Comparison of ENCODE assay signal across 25 mouse cellular contexts in the genomic region with DNA sequence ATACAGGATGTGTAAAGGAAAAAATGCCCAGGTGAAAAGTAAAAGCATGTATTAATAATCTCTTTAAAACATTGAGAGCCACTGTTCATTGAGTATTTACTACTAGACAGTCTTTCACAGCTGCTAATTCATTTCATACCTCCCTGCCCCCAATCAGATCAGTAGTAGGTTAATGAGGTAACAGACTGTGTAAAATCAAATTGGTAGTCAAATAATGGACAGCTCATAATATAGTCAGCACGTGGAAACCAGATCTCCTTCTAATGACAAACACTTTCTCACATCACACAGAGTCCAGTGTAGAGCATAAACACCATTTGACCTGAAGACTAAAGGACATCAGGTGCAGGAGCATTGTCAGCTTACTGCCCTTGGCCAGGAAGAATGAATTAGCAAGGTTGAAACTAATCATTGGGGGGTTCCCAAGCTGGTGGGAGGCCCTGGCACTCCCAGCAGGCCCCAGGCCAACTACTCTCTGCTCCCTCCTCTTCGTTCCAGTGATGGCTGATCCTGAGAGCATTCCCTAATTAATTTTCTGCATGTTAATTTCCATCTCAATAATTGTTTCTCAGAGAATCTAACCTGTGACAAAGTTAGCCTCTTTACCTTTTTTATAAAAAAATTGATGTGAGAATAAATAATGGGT.
A peak's percentile ranks its signal among the peaks of the same experiment; 100 is the strongest.
DNase-seq lines count a peak whose midpoint lies in the region; ATAC-seq and TF ChIP-seq lines count a peak whose summit lies in the region.
"Had no signal": no experiment of that assay in that cellular context is flagged by ENCODE, and none has a peak within 500 bp of the region (broad histone marks: within the 10 kb centered on the region; RNA-seq: fewer than 3 reads in every experiment).

No protein-coding gene starts in this region.

- H3K27ac ChIP-seq in hindbrain, embryonic 11.5 days (ENCODE audit: low read depth, low read length) = no peak overlapping the region
- no peak overlapping the region for H3K27ac ChIP-seq in hindbrain, postnatal 0 days
- H3K27ac ChIP-seq in neural tube, embryonic 13.5 days (replicated peaks) = no peak overlapping the region
- H3K27ac ChIP-seq in neural tube, embryonic 15.5 days (replicated peaks) = no peak overlapping the region
- H3K27ac ChIP-seq: embryonic facial prominence, embryonic 10.5 days; hindbrain, embryonic 15.5 days; kidney, embryonic 15.5 days; liver, embryonic 13.5 days; stomach, postnatal 0 days had no signal

- H3K9me3 ChIP-seq in hindbrain, embryonic 11.5 days (ENCODE audit: control insufficient read depth, low read length) = no peaks in the 10 kb centered on the region
- no peaks in the 10 kb centered on the region for H3K9me3 ChIP-seq in hindbrain, postnatal 0 days (ENCODE audit: low read length)
- no peaks in the 10 kb centered on the region for H3K9me3 ChIP-seq in neural tube, embryonic 13.5 days
- H3K9me3 ChIP-seq in neural tube, embryonic 15.5 days (replicated peaks) = no peaks in the 10 kb centered on the region
- H3K9me3 ChIP-seq: embryonic facial prominence, embryonic 10.5 days; hindbrain, embryonic 15.5 days; kidney, embryonic 15.5 days; liver, embryonic 13.5 days had no signal

- H3K36me3 ChIP-seq in hindbrain, embryonic 11.5 days (ENCODE audit: control insufficient read depth, insufficient read depth, low read length) = no peaks in the 10 kb centered on the region
- H3K36me3 ChIP-seq in hindbrain, postnatal 0 days (ENCODE audit: insufficient read depth, low read length) = no peaks in the 10 kb centered on the region
- no peaks in the 10 kb centered on the region for H3K36me3 ChIP-seq in neural tube, embryonic 13.5 days
- H3K36me3 ChIP-seq in neural tube, embryonic 15.5 days = no peaks in the 10 kb centered on the region
- H3K36me3 ChIP-seq: embryonic facial prominence, embryonic 10.5 days; hindbrain, embryonic 15.5 days; kidney, embryonic 15.5 days; liver, embryonic 13.5 days had no signal

- no peaks in the 10 kb centered on the region for H3K27me3 ChIP-seq in hindbrain, embryonic 11.5 days (ENCODE audit: control insufficient read depth, insufficient read depth, low read length)
- H3K27me3 ChIP-seq in hindbrain, postnatal 0 days (ENCODE audit: insufficient read depth, low read length) = no peaks in the 10 kb centered on the region
- no peaks in the 10 kb centered on the region for H3K27me3 ChIP-seq in neural tube, embryonic 13.5 days
- H3K27me3 ChIP-seq in neural tube, embryonic 15.5 days (replicated peaks) = no peaks in the 10 kb centered on the region
- H3K27me3 ChIP-seq: hindbrain, embryonic 15.5 days; kidney, embryonic 15.5 days; liver, embryonic 13.5 days had no signal

- no peak for TF ChIP-seq CTCF in hindbrain, postnatal 0 days (IDR thresholded peaks at IDR 0.05; ENCODE audit: low read depth)

- 49% methylated on average over 2 of the region's 2 CpGs for WGBS in hindbrain, embryonic 11.5 days
- WGBS in hindbrain, postnatal 0 days = 31% methylated on average over 2 of the region's 2 CpGs
- 26% methylated on average over 2 of the region's 2 CpGs for WGBS in neural tube, embryonic 13.5 days
- WGBS in neural tube, embryonic 15.5 days = 23% methylated on average over 2 of the region's 2 CpGs

- ATAC-seq in hindbrain, embryonic 11.5 days (ENCODE audit: low FRiP score) = peak; percentile 65; the same call in 1 of the 2 replicates
- no peak for ATAC-seq in hindbrain, postnatal 0 days
- peak; percentile 43; the same call in 1 of the 2 replicates for ATAC-seq in neural tube, embryonic 13.5 days (ENCODE audit: low read depth)
- no peak for ATAC-seq in neural tube, embryonic 15.5 days (ENCODE audit: low FRiP score)
- ATAC-seq in inflammation-experienced regulatory T-cells, adult 6 months = no peak
- ATAC-seq: intestine, postnatal 0 days had no signal

- H3K4me2 ChIP-seq in hindbrain, embryonic 11.5 days (replicated peaks; ENCODE audit: low read depth, low read length) = no peak overlapping the region
- H3K4me2 ChIP-seq in hindbrain, postnatal 0 days (ENCODE audit: low read depth, low read length) = no peak overlapping the region
- H3K4me2 ChIP-seq in neural tube, embryonic 13.5 days = no peak overlapping the region
- H3K4me2 ChIP-seq in neural tube, embryonic 15.5 days = no peak overlapping the region
- H3K4me2 ChIP-seq: heart, embryonic 11.5 days; hindbrain, embryonic 15.5 days; kidney, embryonic 15.5 days; liver, embryonic 13.5 days had no signal

- H3K9ac ChIP-seq in hindbrain, embryonic 11.5 days (ENCODE audit: low read depth, low read length) = no peak overlapping the region
- no peak overlapping the region for H3K9ac ChIP-seq in hindbrain, postnatal 0 days (replicated peaks; ENCODE audit: low read length)
- H3K9ac ChIP-seq in neural tube, embryonic 13.5 days = no peak overlapping the region
- H3K9ac ChIP-seq in neural tube, embryonic 15.5 days (replicated peaks) = no peak overlapping the region
- H3K9ac ChIP-seq: hindbrain, embryonic 15.5 days; kidney, embryonic 15.5 days; liver, embryonic 13.5 days had no signal

- peak; percentile 6 to 8 for DNase-seq in cerebellum, postnatal 14 days
- no peak for DNase-seq in cerebellum, adult 11-12 months
- peak; percentile 7 for DNase-seq in hindbrain, embryonic 11.5 days (ENCODE audit: low spot score)
- DNase-seq in hindbrain, postnatal 0 days (ENCODE audit: low spot score) = no peak
- DNase-seq: adrenal gland, postnatal 14 days; cerebellum, postnatal 25 days; gastrocnemius, postnatal 14 days; heart, adult 11 months; kidney, postnatal 36 days; liver, embryonic 13.5 days; lung, adult 2 months; lung, postnatal 14 days; midbrain, embryonic 14.5 days; right cerebral cortex, postnatal 14 days; thymus, adult 2 months; thymus, postnatal 4 days had no signal

- no peak overlapping the region for H3K4me3 ChIP-seq in hindbrain, embryonic 11.5 days (ENCODE audit: low read depth, low read length)
- H3K4me3 ChIP-seq in hindbrain, postnatal 0 days (ENCODE audit: low read length) = no peak overlapping the region
- H3K4me3 ChIP-seq in neural tube, embryonic 13.5 days = no peak overlapping the region
- H3K4me3 ChIP-seq in neural tube, embryonic 15.5 days (replicated peaks) = no peak overlapping the region
- H3K4me3 ChIP-seq: embryonic facial prominence, embryonic 10.5 days; hindbrain, embryonic 15.5 days; kidney, embryonic 15.5 days; liver, embryonic 13.5 days had no signal

- H3K4me1 ChIP-seq in hindbrain, embryonic 11.5 days (replicated peaks; ENCODE audit: control insufficient read depth, insufficient read depth, low read length) = no peaks in the 10 kb centered on the region
- no peaks in the 10 kb centered on the region for H3K4me1 ChIP-seq in hindbrain, postnatal 0 days (ENCODE audit: insufficient read depth, low read length)
- H3K4me1 ChIP-seq in neural tube, embryonic 13.5 days (replicated peaks) = peaks cover 11% of the 10 kb centered on the region
- no peaks in the 10 kb centered on the region for H3K4me1 ChIP-seq in neural tube, embryonic 15.5 days
- H3K4me1 ChIP-seq: kidney, embryonic 15.5 days; liver, embryonic 13.5 days had no signal

Comparison
In these comparisons a context has a peak if more than half of its experiments do, and no peak if none do; other contexts are left out.
1. DNase-seq: peak in cerebellum, postnatal 14 days (2 of 2) and hindbrain, embryonic 11.5 days (single experiment); none in cerebellum, adult 11-12 months (single experiment) and hindbrain, postnatal 0 days (single experiment).
2. ATAC-seq: peak in hindbrain, embryonic 11.5 days (single experiment) and neural tube, embryonic 13.5 days (single experiment); none in hindbrain, postnatal 0 days (single experiment), neural tube, embryonic 15.5 days (single experiment) and inflammation-experienced regulatory T-cells, adult 6 months (single experiment).